Mouse (Mus musculus) neutrophil, adult 5-6 weeks (primary cell): ENCODE results near the gene Trim45. TPM values are rescaled to one million over a fixed set of nuclear protein-coding genes. Genes with fewer than 3 reads are reported as not detected.
A peak's percentile ranks its signal among the peaks of the same experiment; 100 is the strongest.

Experiments used
- ATAC-seq: fragments of 151-379, 151-347 bp; 2 replicates; pipeline ENCODE4 v1.8.0; 2017; ENCODE audit warnings: mild to moderate bottlenecking, moderate TSS enrichment; ENCODE audit not compliant: insufficient number of reproducible peaks, poor library complexity, low FRiP score, severe bottlenecking; ENCODE audit errors: extremely low read depth
- total RNA-seq: library from RNA; stranded (forward); fragments of 200-1000 nt; gene quantifications from 2 replicates; pipeline ENCODE4 v1.2.3, GENCODE M21; 2017

Gene Trim45
- total RNA-seq, 1 experiment from 2014 or later = 3.1 TPM

DNA sequence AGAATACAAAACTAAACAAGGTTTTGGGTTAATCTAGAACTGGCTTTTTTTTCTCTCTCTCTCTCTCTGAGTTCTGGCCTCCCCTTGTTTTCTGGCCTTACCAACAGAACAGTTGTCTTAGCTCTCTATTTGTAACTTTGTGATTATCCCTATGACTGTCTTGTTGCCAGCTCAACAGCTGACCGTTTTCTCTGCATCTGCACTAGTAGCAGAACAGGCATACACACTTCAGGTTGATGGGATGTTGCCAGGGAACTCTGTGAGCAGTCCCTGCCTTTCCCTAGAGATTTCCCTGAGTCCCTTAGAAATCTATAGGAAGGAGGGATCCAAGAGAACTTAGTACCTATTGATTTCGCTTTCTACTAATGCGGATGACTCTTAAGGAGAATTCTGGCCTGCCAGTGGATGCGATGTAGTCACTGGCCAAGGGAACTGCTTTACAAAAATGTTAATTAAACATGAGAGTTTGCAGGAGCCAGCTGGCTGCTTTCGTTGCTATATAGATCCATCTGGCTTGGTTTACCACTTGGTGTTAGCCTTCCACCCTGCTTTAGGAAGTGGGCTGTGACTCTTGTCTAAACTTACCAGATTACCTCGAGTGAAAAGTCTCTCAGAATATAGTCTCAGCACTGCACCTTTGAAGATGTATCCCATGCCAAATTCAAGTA, 2.2 kb downstream of the Trim45 start:
- ATAC-seq = no peak

DNA sequence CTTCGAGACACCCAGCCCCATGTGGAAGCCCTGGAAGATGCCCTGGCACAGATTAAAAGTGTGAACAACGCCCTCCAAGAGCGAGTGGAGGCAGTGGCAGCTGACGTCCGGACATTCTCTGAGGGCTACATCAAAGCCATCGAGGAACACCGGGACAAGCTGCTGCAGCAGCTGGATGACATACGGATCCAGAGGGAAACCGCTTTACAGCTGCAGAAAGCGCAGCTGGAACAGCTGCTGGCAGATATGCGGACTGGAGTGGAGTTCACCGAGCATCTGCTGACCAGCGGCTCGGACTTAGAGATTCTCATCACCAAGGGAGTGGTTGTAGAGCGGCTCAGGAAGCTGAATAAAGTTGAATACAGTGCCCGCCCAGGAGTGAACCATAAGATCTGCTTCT, 3.2 kb downstream of the Trim45 start:
- no peak for ATAC-seq

DNA sequence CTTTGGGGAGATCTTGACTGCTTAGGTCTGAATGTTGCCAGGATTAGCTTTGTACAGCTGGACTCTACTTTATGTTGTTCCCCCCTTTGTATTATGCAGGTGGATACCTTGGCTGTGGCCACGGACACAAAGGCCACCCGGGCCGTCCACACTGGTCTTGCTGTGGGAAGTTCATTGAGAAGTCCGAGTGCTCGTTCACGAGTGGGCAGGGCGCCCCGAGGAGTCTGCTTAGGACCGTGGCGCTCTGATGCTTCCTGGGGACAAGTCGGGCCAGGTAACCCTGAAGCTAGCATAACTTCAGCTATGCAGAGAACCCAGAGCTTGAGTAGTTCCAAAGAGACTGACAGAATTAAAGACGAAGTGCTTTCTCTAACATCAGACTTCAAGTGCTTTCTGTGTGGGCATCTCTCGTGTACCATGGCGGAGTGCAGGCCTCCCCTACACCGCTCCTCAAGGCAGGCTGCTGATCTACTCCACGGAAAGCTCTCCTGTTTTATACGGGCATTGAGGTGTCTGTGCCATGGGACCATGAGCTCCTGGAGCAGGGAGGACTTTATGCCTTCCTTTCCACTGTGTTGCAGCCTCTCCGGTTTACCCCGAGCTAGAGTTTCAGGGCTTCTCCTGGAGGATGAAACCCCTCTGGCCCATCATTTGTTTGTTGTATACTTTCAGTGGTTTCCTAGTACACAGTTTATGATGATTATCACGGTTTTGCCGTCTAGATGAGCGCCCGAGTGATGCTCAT, 9.5 kb downstream of the Trim45 start:
- ATAC-seq = no peak

DNA sequence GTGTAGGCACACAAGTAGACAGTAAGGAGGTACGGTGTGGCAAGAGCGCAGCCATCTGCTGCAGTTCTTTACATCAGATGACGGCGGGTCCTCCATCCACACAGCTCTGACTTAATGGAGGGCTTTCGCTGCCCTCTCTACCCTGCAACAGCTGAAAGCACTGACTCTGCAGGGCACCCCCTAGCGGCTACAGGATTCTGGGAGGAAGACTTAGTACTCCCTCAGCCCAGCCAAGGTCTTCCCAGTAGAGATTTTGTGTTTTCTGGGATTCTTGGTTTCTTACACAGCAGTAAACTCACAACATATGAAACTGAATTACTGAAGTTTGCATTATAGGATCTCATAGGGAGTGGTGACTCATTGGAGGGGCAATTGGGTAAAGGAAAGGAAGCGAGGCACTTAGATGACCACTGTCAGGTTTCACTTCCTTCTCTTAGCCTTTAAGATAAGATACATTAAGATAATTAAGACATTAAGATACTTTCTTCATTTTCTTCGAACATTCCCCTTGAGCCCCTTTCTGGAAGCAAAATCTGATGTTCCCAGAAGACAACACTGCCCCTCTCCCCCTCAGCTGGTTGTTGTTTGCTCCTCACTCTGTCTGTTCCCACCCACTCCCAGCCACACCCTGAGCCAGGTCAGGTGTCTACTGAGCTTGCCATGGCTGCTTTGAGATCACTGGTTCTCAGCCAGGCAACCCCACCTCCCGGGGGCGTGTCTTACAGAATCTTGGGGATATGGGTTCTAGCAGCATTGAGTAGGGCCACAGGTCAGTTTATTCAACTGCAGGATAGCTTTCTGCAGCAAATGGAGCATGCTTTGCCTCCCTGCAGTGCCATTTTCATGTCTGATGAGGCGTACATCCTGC, 10.3 kb downstream of the Trim45 start:
- ATAC-seq = peak; percentile 27; the same call in 1 of the 2 replicates

DNA sequence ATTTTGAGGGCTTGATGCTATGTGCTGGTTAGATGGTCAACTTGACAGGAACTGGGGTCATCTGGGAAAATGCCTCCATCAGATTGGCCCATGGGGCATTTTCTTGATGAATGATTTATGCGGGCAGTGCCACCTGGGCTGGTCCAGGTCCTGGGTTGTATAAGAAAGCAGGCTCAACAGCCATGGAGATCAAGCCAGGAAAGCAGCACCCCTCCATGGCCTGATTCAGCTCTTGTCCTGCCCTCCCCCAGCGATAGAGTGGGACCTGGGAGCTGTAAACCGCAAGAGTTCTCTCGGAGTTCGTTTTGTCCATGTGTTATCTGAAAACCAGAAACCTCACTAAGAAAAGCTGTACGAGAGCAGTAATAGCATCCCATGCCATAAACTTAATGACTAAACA, 13.5 kb downstream of the Trim45 start:
- ATAC-seq = no peak

DNA sequence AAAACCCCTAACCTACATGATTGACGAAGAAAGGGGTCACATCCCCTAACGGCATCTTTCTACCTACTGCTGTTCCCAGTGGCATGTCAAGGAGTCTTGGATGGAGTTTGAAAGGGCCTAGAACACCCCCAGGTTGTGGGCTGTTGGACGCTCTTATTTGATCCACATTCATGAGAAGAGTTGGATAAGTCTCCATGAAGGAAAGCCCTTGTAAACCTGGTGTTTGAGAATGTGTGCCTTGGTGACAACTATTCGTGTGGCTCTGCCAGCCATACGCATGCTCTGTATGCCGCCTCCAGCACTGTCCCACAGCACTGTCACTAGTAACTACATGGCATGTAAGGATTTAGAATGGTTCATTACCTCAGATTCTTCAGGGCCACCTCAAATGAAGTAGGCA, 14.2 kb downstream of the Trim45 start:
- no peak for ATAC-seq

DNA sequence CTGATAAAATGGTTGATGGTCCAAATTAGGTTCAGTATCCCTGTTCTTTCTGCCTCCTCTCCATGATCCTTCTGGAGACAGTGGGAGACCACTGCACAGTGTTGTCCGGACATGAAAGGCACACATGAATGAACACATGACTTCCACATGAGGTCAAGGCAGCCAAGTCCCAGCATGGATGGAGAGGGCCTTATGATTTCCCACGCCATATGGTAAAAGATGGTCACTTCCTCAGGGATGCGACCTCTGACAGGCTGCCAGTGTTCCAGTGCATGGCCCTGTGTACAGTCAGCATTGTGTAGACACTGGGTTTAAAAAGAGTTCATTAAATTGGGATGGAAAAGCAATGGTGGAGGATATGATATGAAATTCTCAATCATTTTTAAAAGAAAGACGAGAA, 16.2 kb downstream of the Trim45 start:
- no peak for ATAC-seq

DNA sequence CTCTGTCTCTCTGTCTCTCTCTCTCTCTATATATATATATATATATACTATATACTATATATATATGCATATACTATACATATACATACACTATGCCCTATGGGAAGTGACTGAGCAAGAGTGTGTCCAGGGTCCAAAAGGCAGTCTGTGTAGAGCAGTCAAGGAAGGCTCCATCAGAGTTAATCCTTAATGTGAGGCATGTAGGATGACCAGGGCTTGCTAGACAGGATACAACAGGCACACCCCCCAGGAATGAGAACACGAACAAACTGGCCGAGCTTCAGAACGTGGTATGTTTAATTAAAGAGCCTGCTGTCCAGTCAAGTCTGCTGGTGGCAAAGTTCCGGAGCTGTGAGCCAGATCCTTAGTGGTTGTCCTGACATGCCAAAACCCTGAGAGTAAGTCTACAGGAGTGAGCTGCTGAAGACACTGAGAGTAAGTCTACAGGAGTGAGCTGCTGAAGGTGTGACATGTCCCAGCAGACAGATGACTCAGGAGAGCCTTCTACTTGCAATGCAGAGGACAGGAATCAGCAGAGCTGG, 18.6 kb downstream of the Trim45 start:
- ATAC-seq = no peak

DNA sequence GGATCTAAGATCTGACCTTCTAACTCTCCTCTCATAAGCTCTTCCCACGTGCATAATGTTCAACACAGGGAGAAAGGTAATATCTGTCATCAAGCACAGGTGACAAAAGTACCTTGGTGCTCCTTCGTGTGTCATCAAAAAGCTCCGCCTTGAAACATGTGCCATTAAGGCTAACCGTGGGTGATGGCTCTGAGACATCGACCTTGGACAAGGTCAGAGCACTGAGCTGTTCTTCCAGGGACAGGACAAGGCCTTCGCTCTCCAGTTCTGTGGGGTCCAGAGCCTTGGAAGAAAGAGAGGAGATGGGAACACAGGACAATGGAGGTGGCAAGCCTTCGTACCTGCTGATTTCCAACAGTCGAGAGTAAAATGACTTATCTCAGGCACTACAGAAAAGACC, 25.3 kb downstream of the Trim45 start:
- no peak for ATAC-seq

DNA sequence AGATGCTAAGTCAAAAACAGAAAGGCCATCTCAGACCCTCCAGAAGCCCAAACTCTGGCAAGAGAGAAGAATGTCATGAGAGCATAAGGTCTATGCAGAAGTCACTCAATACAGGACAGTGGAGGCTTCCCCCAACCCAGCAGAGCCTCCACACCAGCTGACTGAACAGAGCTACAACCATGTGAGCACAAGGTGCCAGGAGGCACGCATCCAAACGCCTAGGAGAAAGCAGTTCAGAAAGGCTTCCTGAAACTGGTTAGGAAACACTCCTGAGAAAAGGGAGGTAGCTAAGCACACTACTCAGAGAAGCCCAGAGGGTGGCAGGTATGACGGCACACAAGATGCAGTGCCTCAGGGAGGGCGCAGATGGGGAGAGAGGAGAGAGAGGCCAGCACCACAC, 29.5 kb downstream of the Trim45 start:
- ATAC-seq = no peak

DNA sequence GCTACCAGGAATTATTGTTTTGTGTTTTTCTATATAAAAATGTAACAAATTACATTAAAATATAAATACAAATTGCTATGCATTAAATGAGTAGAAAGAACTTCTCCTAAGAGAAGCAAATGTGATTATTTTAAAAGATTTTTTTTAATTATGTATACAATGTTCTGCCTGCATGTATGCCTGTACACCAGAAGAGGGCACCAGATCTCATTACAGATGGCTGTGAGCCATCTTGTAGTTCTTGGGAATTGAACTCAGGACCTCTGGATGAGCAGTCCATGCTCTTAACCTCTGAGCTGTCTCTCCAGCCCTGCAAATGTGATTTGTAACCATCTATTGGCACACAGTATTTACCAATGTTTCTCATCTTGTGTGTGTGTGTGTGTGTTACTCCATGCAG, 32.6 kb downstream of the Trim45 start:
- ATAC-seq = no peak

DNA sequence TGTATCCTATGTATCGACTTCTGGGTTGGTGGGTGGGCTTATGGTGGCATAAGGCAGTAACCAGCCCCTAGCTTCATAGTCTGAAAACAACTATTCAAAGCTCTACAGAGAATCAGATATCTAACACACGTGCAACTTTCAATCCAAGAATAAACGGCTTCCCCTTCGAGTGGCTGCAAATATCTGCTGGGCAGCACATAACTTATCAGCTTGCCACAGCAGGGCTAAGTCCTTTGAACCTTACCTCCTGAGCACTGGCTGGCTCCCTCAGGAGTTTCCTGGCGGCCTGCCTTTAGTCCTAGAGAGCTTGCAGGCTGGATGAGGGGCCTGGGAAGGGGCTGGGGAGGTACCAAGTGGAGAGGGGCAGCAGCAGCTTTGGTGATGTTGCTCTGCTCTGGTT, 39.0 kb downstream of the Trim45 start:
- ATAC-seq = no peak

DNA sequence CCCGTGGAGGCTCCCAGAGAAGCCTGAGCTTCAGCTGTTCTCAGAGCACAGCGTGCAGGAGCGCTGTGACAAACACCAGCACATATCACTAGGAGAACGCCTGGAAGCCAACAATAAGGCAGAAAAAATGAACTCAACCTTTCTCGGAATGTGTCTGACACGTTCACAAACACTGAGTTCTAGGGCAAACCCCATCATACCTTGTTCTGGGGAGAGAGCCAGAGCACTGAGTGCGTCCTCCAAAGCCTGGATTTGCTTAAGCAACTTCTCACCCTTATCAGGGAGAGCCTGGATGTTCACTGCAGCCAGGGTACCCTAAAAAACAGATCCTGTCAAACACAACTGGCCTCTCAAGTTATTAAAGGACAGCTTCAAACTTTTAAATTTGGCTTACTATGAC, 39.5 kb downstream of the Trim45 start:
- no peak for ATAC-seq

DNA sequence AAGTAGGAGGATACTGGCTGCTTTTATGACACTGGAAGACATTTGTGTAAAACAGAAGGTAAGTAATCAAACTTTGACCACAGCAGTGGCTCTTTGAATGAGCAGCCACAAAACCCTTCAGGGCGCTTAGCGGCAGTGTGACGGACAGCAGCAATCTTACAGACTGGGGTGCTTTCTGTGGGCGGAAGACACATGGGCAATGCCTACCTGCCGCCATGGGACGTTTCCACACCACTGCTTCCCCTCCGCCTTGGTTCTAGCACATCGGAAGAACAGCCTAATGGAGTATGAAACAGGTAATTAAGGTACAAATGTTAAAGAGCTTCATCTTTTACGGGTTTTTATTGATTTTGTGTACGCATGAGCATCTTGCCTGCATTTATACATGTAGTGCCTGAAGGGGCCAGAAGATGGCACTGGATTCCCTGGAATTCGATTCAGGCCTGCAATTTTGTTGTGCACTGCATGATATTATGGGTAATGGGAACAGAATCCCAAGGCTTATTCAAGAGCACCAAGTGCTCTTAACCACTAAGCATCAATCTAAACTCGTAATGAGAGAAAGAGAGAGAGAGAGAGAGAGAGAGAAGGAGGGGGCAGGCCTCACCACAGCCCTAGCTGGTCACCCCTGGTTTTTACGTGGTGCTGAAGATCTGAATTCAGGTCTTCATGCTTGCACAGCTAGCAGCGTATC, 42.0 kb downstream of the Trim45 start:
- no peak for ATAC-seq

DNA sequence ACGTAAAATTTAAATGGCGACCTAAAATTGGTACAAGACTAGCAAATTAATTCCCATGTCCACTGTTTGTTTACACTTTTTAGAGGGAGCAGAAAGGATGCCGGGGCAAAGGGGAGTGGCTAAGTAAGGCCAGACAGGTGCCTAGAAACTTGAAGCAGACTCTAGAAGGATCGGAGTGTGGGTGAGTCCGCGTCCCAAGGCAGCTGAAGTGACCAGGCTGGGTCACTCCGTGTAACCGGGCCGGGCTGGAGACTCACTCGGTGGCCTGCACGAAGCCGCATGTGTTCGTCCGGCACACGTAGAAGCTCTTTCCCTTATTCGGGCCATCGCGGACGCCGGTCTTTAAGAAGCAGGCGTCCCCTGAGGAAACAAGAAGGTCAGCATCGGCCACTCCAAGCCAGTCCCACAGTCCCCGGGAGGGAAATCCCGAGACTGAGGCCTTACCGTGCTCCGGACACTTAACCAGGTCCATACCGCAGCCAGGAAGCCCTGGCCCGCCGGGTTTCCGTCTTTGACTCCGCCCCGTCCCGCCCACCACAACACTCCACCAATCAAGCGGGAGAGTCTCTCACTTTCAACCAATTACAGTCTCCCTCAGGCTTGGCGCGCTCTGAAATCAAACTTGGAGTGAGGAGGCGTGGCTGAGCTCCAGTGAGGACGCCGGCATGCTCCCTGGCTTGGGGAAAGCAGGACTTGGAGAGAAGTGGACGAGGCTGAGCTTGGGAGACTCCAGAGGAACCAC, 47.3 kb downstream of the Trim45 start, which contains the start of gene Ttf2:
Gene Ttf2 (minus strand): TSS at position 488 of the 742 bp plus-strand sequence.
- ATAC-seq = peak; percentile 98

DNA sequence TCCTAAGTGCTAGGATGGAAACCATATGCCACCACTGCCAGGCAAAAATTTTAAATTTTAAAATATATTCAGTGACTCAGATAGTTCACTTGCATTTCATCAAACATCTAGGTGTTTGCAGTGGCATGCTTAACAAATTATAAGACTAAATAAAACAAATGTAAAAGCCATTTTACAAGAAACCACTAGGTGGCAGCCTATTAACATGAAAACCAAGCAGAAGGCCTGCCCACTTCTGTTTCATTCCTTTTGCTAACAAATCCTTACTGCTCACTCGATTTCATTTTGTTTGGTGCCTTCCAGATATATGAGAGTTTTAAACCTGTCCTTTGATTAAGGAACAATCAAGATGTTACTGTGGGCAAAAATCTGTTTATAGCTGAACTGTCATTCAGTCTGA, 51.9 kb downstream of the Trim45 start:
- ATAC-seq = no peak

DNA sequence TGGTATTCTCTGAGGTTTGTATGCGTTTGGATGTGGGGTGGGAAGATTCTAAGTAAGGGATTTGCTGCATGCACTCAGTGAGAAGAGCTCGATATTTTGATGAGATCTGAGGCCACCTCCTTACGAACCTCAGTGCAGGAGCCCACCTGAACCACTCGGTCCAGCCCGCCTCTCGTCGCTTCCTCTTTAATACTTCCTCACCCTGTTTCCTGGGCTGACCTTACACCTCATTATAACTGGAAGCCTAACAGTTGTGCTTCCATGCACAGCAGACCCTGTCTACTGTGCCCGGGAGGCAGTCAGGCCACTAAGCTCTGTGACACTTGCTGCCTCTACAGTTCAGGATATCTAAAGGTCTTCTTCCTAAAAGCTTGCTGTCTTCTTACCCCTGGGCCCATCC, 57.3 kb downstream of the Trim45 start:
- peak; percentile 23; the same call in 1 of the 2 replicates for ATAC-seq
